Mouse (Mus musculus) CH12.LX (cell line): ENCODE data around the gene Vav1. TPM values are rescaled to one million over a fixed set of nuclear protein-coding genes. Genes with fewer than 3 reads are reported as not detected.

Experiments
- DNase-seq: peaks from one replicate; pipeline ENCODE4 v3.0.0-alpha.2; 2013; ENCODE audit errors: extremely low read depth
- H3K27ac ChIP-seq: 2 replicates; pipeline ENCODE4 v1.5.1; 2012; ENCODE audit warnings: low read depth, mild to moderate bottlenecking, control low read depth, moderate library complexity; ENCODE audit not compliant: insufficient read depth
- H3K27me3 ChIP-seq: replicated peaks from 2 replicates; pipeline ENCODE3; 2012; ENCODE audit warnings: inconsistent platforms
- H3K36me3 ChIP-seq, 2 experiments: replicated peaks in 1 of 2; 2 replicates each; pipeline versions ENCODE3 to v1.6.1; 2012; ENCODE audit warnings: inconsistent platforms in 1 of 2, low read length in 1 of 2, mild to moderate bottlenecking in 1 of 2, mixed read lengths in 1 of 2, moderate library complexity in 1 of 2; ENCODE audit not compliant: control insufficient read depth in 1 of 2, insufficient read depth in 1 of 2
- H3K4me1 ChIP-seq, 2 experiments: 2 replicates each; pipeline ENCODE4 v1.6.1; 2012; ENCODE audit warnings: inconsistent platforms in 1 of 2, moderate library complexity in 1 of 2; ENCODE audit not compliant: insufficient read depth in 2 of 2, control insufficient read depth in 1 of 2
- H3K4me2 ChIP-seq: 2 replicates; pipeline ENCODE4 v1.6.1; 2012; ENCODE audit warnings: low read depth, mild to moderate bottlenecking, control low read depth; ENCODE audit not compliant: poor library complexity, insufficient read depth, severe bottlenecking
- H3K4me3 ChIP-seq, 3 experiments: fragments of 150-350 bp in 1 of 3; sonication (generic) in 1 of 3; replicated peaks in 1 of 3; 2 replicates each; pipeline versions ENCODE3 to v1.5.1; 2011 to 2012; ENCODE audit warnings: low read depth in 2 of 3, low read length in 2 of 3, mild to moderate bottlenecking in 2 of 3, moderate library complexity in 2 of 3, control low read depth in 1 of 3, improper control_type of control experiment in 1 of 3, inconsistent platforms in 1 of 3, mixed read lengths in 1 of 3; ENCODE audit not compliant: poor library complexity in 1 of 3
- H3K79me2 ChIP-seq: replicated peaks from 2 replicates; pipeline ENCODE4 v1.6.1; 2012; ENCODE audit warnings: mild to moderate bottlenecking, moderate library complexity; ENCODE audit not compliant: control insufficient read depth, poor library complexity, insufficient read depth, severe bottlenecking; ENCODE audit errors: extremely low read depth
- H3K9ac ChIP-seq: 2 replicates; pipeline ENCODE4 v1.6.1; 2012; ENCODE audit warnings: low read depth, mild to moderate bottlenecking, control low read depth, moderate library complexity; ENCODE audit not compliant: insufficient read depth
- H3K9me3 ChIP-seq: replicated peaks from 2 replicates; pipeline ENCODE3; 2012; ENCODE audit warnings: low read length, inconsistent platforms, mixed read lengths
- BHLHE40 ChIP-seq: IDR thresholded peaks from 2 replicates; pipeline ENCODE4 v1.6.1; 2011; ENCODE audit warnings: mild to moderate bottlenecking, low read depth, low read length, improper control_type of control experiment
- CHD1 ChIP-seq: IDR thresholded peaks from 2 replicates; pipeline ENCODE4 v1.6.1; 2012; ENCODE audit warnings: low read depth, low read length, improper control_type of control experiment, inconsistent platforms
- CHD2 ChIP-seq: IDR thresholded peaks from 2 replicates; pipeline ENCODE4 v1.6.1; 2011; ENCODE audit warnings: low read length, improper control_type of control experiment
- CTCF ChIP-seq, 2 experiments: IDR thresholded peaks in 1 of 2; conservative IDR thresholded peaks in 1 of 2; 2 replicates each; pipeline ENCODE4 v1.5.1; 2011 to 2012; ENCODE audit warnings: low read depth in 2 of 2, low read length in 2 of 2, improper control_type of control experiment in 1 of 2, inconsistent platforms in 1 of 2, mild to moderate bottlenecking in 1 of 2, moderate library complexity in 1 of 2
- E2F4 ChIP-seq: IDR thresholded peaks from 2 replicates; pipeline ENCODE4 v1.6.1; 2011; ENCODE audit warnings: low read depth, low read length, improper control_type of control experiment; ENCODE audit not compliant: insufficient replicate concordance
- EP300 ChIP-seq: IDR thresholded peaks from 2 replicates; pipeline ENCODE4 v1.6.1; 2011; ENCODE audit warnings: low read length, improper control_type of control experiment
- ETS1 ChIP-seq: conservative IDR thresholded peaks from 2 replicates; pipeline ENCODE4 v1.6.1; 2012; ENCODE audit warnings: low read depth, mild to moderate bottlenecking, inconsistent platforms, low read length, improper control_type of control experiment, moderate library complexity
- HCFC1 ChIP-seq: IDR thresholded peaks from 2 replicates; pipeline ENCODE4 v1.6.1; 2012; ENCODE audit warnings: low read depth, mild to moderate bottlenecking, inconsistent platforms, low read length, improper control_type of control experiment
- IRF4 ChIP-seq: IDR thresholded peaks from 2 replicates; pipeline ENCODE4 v1.6.1; 2014; ENCODE audit warnings: low read depth, mild to moderate bottlenecking, inconsistent platforms, low read length, improper control_type of control experiment
- JUN ChIP-seq: IDR thresholded peaks from 2 replicates; pipeline ENCODE4 v1.6.1; 2011; ENCODE audit warnings: low read depth, mild to moderate bottlenecking, low read length, improper control_type of control experiment, moderate library complexity; ENCODE audit not compliant: insufficient read depth
- JUND ChIP-seq: conservative IDR thresholded peaks from 2 replicates; pipeline ENCODE4 v1.6.1; 2011; ENCODE audit warnings: low read depth, low read length, improper control_type of control experiment
- MAFK ChIP-seq: IDR thresholded peaks from 2 replicates; pipeline ENCODE4 v1.6.1; 2011; ENCODE audit warnings: low read length, improper control_type of control experiment; ENCODE audit not compliant: insufficient replicate concordance
- MAX ChIP-seq: IDR thresholded peaks from 2 replicates; pipeline ENCODE4 v1.6.1; 2011; ENCODE audit warnings: low read length, improper control_type of control experiment
- MAZ ChIP-seq: IDR thresholded peaks from 2 replicates; pipeline ENCODE4 v1.6.1; 2012; ENCODE audit warnings: low read depth, mild to moderate bottlenecking, inconsistent platforms, low read length, improper control_type of control experiment, moderate library complexity
- MEF2A ChIP-seq: IDR thresholded peaks from 2 replicates; pipeline ENCODE4 v1.6.1; 2014; ENCODE audit warnings: low read depth, mild to moderate bottlenecking, inconsistent platforms, low read length, improper control_type of control experiment, borderline replicate concordance
- NELFE ChIP-seq: IDR thresholded peaks from 2 replicates; pipeline ENCODE4 v1.6.1; 2011; ENCODE audit warnings: low read depth, low read length, improper control_type of control experiment
- PAX5 ChIP-seq: IDR thresholded peaks from 2 replicates; pipeline ENCODE4 v1.6.1; 2012; ENCODE audit warnings: low read length, inconsistent platforms, mixed read lengths
- POLR2A ChIP-seq: IDR thresholded peaks from 2 replicates; pipeline ENCODE4 v1.6.1; 2011; ENCODE audit warnings: low read depth, mild to moderate bottlenecking, improper control_type of control experiment, low read length
- RCOR1 ChIP-seq: conservative IDR thresholded peaks from 2 replicates; pipeline ENCODE4 v1.6.1; 2012; ENCODE audit warnings: low read depth, mild to moderate bottlenecking, inconsistent platforms, low read length, improper control_type of control experiment
- TBP ChIP-seq: conservative IDR thresholded peaks from 2 replicates; pipeline ENCODE4 v1.6.1; 2011; ENCODE audit warnings: low read depth, low read length, improper control_type of control experiment
- TCF12 ChIP-seq: IDR thresholded peaks from 2 replicates; pipeline ENCODE4 v1.6.1; 2014; ENCODE audit warnings: low read depth, mild to moderate bottlenecking, inconsistent platforms, low read length, improper control_type of control experiment
- UBTF ChIP-seq: IDR thresholded peaks from 2 replicates; pipeline ENCODE4 v1.6.1; 2012; ENCODE audit warnings: low read depth, mild to moderate bottlenecking, inconsistent platforms, low read length, improper control_type of control experiment, moderate library complexity
- USF2 ChIP-seq: conservative IDR thresholded peaks from 2 replicates; pipeline ENCODE4 v1.6.1; 2011; ENCODE audit warnings: low read depth, low read length, improper control_type of control experiment
- ZNF384 ChIP-seq: IDR thresholded peaks from 2 replicates; pipeline ENCODE4 v1.6.1; 2012; ENCODE audit warnings: low read depth, low read length, improper control_type of control experiment, inconsistent platforms
- dilution Hi-C: fragments of 300-500 bp; cut with MboI; formaldehyde crosslinking; loops from 2 replicates; pipeline ENCODE4 v1.14.3; 2020; ENCODE audit warnings: low sequenced_read_pairs; ENCODE audit not compliant: extremely low pct_unique_long_range_greater_than_20kb, extremely low pct_ligation_motif_present
- in situ Hi-C: fragments of 300-500 bp; cut with MboI; formaldehyde crosslinking; loops from 3 replicates; pipeline ENCODE4 v1.14.3; 2019; ENCODE audit warnings: low sequenced_read_pairs, low pct_ligation_motif_present, low pct_unique_long_range_greater_than_20kb, mixed read lengths
- polyA plus RNA-seq: library from polyadenylated mRNA; unstranded; fragments of >175 nt; gene quantifications from 2 replicates; pipeline ENCODE4 v1.2.1, GENCODE M21; 2012; ENCODE audit warnings: low read depth; ENCODE audit not compliant: insufficient read length
- total RNA-seq, 2 experiments: library from RNA; depleted of rRNA; stranded (reverse); fragments of 300-350 nt in 1 of 2; fragments of >200 nt in 1 of 2; gene quantifications; 2 replicates each; pipeline ENCODE4 v1.2.3; 2012 to 2014

The Vav1 gene
- total and polyA plus RNA-seq, 3 experiments, result 60.3 to 90.9 (median 84.3) TPM

GRCm38 (mm10) chr17:57285077-57285476, 6.2 kb downstream of the Vav1 start (continued):
- no peak for TF ChIP-seq ZNF384
- TF ChIP-seq CHD1, result no peak
- peak; percentile 91 for TF ChIP-seq ETS1
- no peak for TF ChIP-seq CTCF (conservative IDR thresholded peaks at IDR 0.05 in 1 of 2, IDR thresholded peaks at IDR 0.05 in 1 of 2; ENCODE audit: low read depth in 2 of 2, low read length in 2 of 2)
- peak; percentile 91 for TF ChIP-seq EP300
- no peak for TF ChIP-seq USF2
- peak; percentile 59; the same call in 1 of the 2 replicates for TF ChIP-seq TCF12
- peak; percentile 28; the same call in 1 of the 2 replicates for TF ChIP-seq RCOR1
- TF ChIP-seq MAX, result peak; percentile 38; the same call in 1 of the 2 replicates
- peak; percentile 69 for TF ChIP-seq CHD2
- TF ChIP-seq E2F4, result no peak
- peak; percentile 84 for TF ChIP-seq JUND
- peak; percentile 60 for TF ChIP-seq BHLHE40

- DNase-seq, result no peak
- dilution Hi-C loops (no loop called here), in situ Hi-C loops (no loop called here)
- peaks cover 16% of the 10 kb centered on the region for H3K9me3 ChIP-seq
- TF ChIP-seq MAFK (peak; percentile 99), POLR2A (no peak)
- H3K27ac ChIP-seq, result 0 out of 2 replicates have a peak overlapping the region, but pooled peaks have one; percentile 23
- H3K4me1 ChIP-seq, result peaks cover 61 to 87% of the 10 kb centered on the region in 2 experiments
- no peak overlapping the region for H3K4me3 ChIP-seq
- no peak overlapping the region for H3K9ac ChIP-seq
- peaks cover 33 to 70% of the 10 kb centered on the region in 2 experiments for H3K36me3 ChIP-seq
- no peak overlapping the region for H3K4me2 ChIP-seq
- peaks cover 88% of the 10 kb centered on the region for H3K79me2 ChIP-seq
- no peaks in the 10 kb centered on the region for H3K27me3 ChIP-seq
Observed at GRCm38 (mm10) chr17:57286718-57287355, 7.9 kb downstream of the Vav1 start.

GRCm38 (mm10) chr17:57289252-57289651, 10.4 kb downstream of the Vav1 start:
- Histone ChIP-seq H3K4me2 (peak overlapping the region; percentile 72; the same call in 1 of the 2 replicates), H3K27ac (peak overlapping the region; percentile 99), H3K9me3 (peaks cover 16% of the 10 kb centered on the region), H3K4me1 (peaks cover 54 to 83% of the 10 kb centered on the region in 2 experiments), H3K4me3 (peak overlapping the region in 1 of 3 experiments; percentile 35), H3K9ac (no peak overlapping the region), H3K27me3 (no peaks in the 10 kb centered on the region), H3K36me3 (peaks cover 30 to 69% of the 10 kb centered on the region in 2 experiments), H3K79me2 (peaks cover 86% of the 10 kb centered on the region)
- in situ Hi-C loops, result no loop called here
- TF ChIP-seq PAX5 (no peak), EP300 (no peak), JUN (no peak), IRF4 (no peak), NELFE (no peak), POLR2A (no peak), CHD1 (no peak), BHLHE40 (no peak), MEF2A (no peak), MAZ (no peak), MAFK (no peak), UBTF (no peak), TCF12 (no peak), HCFC1 (no peak), TBP (no peak), JUND (no peak)
- dilution Hi-C loops, result no loop called here
- no peak for DNase-seq
